Mouse (Mus musculus) liver, embryonic 16.5 days (tissue): Measurements from ENCODE around the gene Rgma. TPM values are rescaled to one million over a fixed set of nuclear protein-coding genes. Genes with fewer than 3 reads are reported as not detected.

Experiments
- ATAC-seq: fragments of 200-750 bp; cut with Nextera tagmentation; 2 replicates; pipeline ENCODE4 v1.8.0; 2017; ENCODE audit warnings: low read depth, mild to moderate bottlenecking, moderate number of reproducible peaks, moderate library complexity
- H3K27ac ChIP-seq: fragments of 300-500 bp; sonication (generic); 2 replicates; pipeline ENCODE4 v1.5.1; 2014; ENCODE audit warnings: mild to moderate bottlenecking, low read length
- H3K27me3 ChIP-seq: fragments of 300-500 bp; sonication (generic); 2 replicates; pipeline ENCODE4 v1.6.1; 2014; ENCODE audit warnings: low read depth, low read length, mixed read lengths; ENCODE audit not compliant: control insufficient read depth, insufficient read depth
- H3K36me3 ChIP-seq: fragments of 300-500 bp; sonication (generic); 2 replicates; pipeline ENCODE4 v1.6.1; 2014; ENCODE audit warnings: mild to moderate bottlenecking; ENCODE audit not compliant: control insufficient read depth, insufficient read depth
- H3K4me1 ChIP-seq: fragments of 300-500 bp; sonication (generic); 2 replicates; pipeline ENCODE4 v1.6.1; 2014; ENCODE audit warnings: low read depth, low read length, mixed read lengths; ENCODE audit not compliant: control insufficient read depth
- H3K4me2 ChIP-seq: fragments of 300-500 bp; sonication (generic); 2 replicates; pipeline ENCODE4 v1.6.1; 2014; ENCODE audit warnings: low read depth, low read length, mixed read lengths
- H3K4me3 ChIP-seq: fragments of 300-500 bp; sonication (generic); 2 replicates; pipeline ENCODE4 v1.5.1; 2014; ENCODE audit warnings: low read depth, mild to moderate bottlenecking, low read length
- H3K9ac ChIP-seq: fragments of 300-500 bp; sonication (generic); 2 replicates; pipeline ENCODE4 v1.6.1; 2014; ENCODE audit warnings: low read depth, low read length
- H3K9me3 ChIP-seq: fragments of 300-500 bp; sonication (generic); replicated peaks from 2 replicates; pipeline ENCODE4 v1.6.1; 2016; ENCODE audit warnings: low read length; ENCODE audit not compliant: control insufficient read depth
- WGBS: fragments of 180-500 bp; shearing (Covaris S2); extraction: QIAGEN DNeasy Blood & Tissue Kit; methylation state at CpG from one replicate; pipeline ENCODE4 v1.1.7; 2014; ENCODE audit not compliant: insufficient replicate concordance; 5-methylcytosine and 5-hydroxymethylcytosine counted together
- polyA plus RNA-seq: library from polyadenylated mRNA; unstranded; fragments of >200 nt; fragmentation: Nextera tagmentation; extraction: Ambion mirVana; gene quantifications from 2 replicates; pipeline ENCODE4 v1.2.1, GENCODE M21; 2015

Gene Rgma
- polyA plus RNA-seq, 1 experiment from 2014 or later, result 0.19 TPM

GRCm38 (mm10) chr7:73334883-73335282, 40.4 kb upstream of the Rgma start:
- H3K9me3 ChIP-seq, result no peaks in the 10 kb centered on the region
- no peak overlapping the region for H3K9ac ChIP-seq
- WGBS, result 63% methylated on average over 7 of the region's 7 CpGs
- H3K4me3 ChIP-seq, result no peak overlapping the region
- no peaks in the 10 kb centered on the region for H3K4me1 ChIP-seq
- no peaks in the 10 kb centered on the region for H3K27me3 ChIP-seq
- H3K36me3 ChIP-seq, result no peaks in the 10 kb centered on the region
- ATAC-seq, result no peak
- H3K4me2 ChIP-seq, result no peak overlapping the region
- no peak overlapping the region for H3K27ac ChIP-seq

GRCm38 (mm10) chr7:73336380-73336779, 38.9 kb upstream of the Rgma start:
- Histone ChIP-seq H3K9ac (no peak overlapping the region), H3K4me3 (no peak overlapping the region), H3K27ac (no peak overlapping the region), H3K27me3 (no peaks in the 10 kb centered on the region), H3K4me1 (no peaks in the 10 kb centered on the region), H3K36me3 (no peaks in the 10 kb centered on the region), H3K4me2 (no peak overlapping the region), H3K9me3 (no peaks in the 10 kb centered on the region)
- 32% methylated on average over 7 of the region's 7 CpGs for WGBS
- ATAC-seq, result no peak

GRCm38 (mm10) chr7:73338353-73338752, 37.0 kb upstream of the Rgma start:
- ATAC-seq, result no peak
- H3K4me1 ChIP-seq, result no peaks in the 10 kb centered on the region
- H3K9me3 ChIP-seq, result no peaks in the 10 kb centered on the region
- no peak overlapping the region for H3K27ac ChIP-seq
- 62% methylated on average over 5 of the region's 5 CpGs for WGBS
- no peaks in the 10 kb centered on the region for H3K27me3 ChIP-seq
- no peak overlapping the region for H3K9ac ChIP-seq
- no peak overlapping the region for H3K4me2 ChIP-seq
- H3K4me3 ChIP-seq, result no peak overlapping the region
- no peaks in the 10 kb centered on the region for H3K36me3 ChIP-seq

GRCm38 (mm10) chr7:73343852-73344251, 31.5 kb upstream of the Rgma start:
- H3K4me3 ChIP-seq, result no peak overlapping the region
- no peak overlapping the region for H3K27ac ChIP-seq
- no peak overlapping the region for H3K4me2 ChIP-seq
- WGBS, result 16% methylated on average over 3 of the region's 3 CpGs
- no peaks in the 10 kb centered on the region for H3K4me1 ChIP-seq
- H3K9ac ChIP-seq, result no peak overlapping the region
- ATAC-seq, result no peak
- H3K27me3 ChIP-seq, result no peaks in the 10 kb centered on the region
- no peaks in the 10 kb centered on the region for H3K9me3 ChIP-seq
- H3K36me3 ChIP-seq, result no peaks in the 10 kb centered on the region

- WGBS, result 23% methylated on average over 10 of the region's 10 CpGs
- H3K4me3 ChIP-seq, result no peak overlapping the region
- ATAC-seq, result no peak
These were observed 26.7 kb upstream of the Rgma start for GRCm38 (mm10) chr7:73348585-73349124.

GRCm38 (mm10) chr7:73349158-73349557, 26.2 kb upstream of the Rgma start:
- Histone ChIP-seq H3K36me3 (no peaks in the 10 kb centered on the region), H3K4me1 (no peaks in the 10 kb centered on the region), H3K27ac (no peak overlapping the region), H3K9me3 (no peaks in the 10 kb centered on the region), H3K4me2 (no peak overlapping the region), H3K27me3 (no peaks in the 10 kb centered on the region), H3K4me3 (no peak overlapping the region), H3K9ac (no peak overlapping the region)
- no peak for ATAC-seq
- WGBS, result 50% methylated on average over 8 of the region's 8 CpGs

More at GRCm38 (mm10) chr7:73348585-73349124, 26.7 kb upstream of the Rgma start:
- Histone ChIP-seq H3K36me3 (no peaks in the 10 kb centered on the region), H3K9me3 (no peaks in the 10 kb centered on the region), H3K27me3 (no peaks in the 10 kb centered on the region), H3K4me2 (no peak overlapping the region), H3K4me1 (no peaks in the 10 kb centered on the region), H3K9ac (no peak overlapping the region), H3K27ac (no peak overlapping the region)

- ATAC-seq, result no peak
- WGBS, result 49% methylated on average over 9 of the region's 9 CpGs
- no peak overlapping the region for H3K9ac ChIP-seq
- H3K9me3 ChIP-seq, result no peaks in the 10 kb centered on the region
- H3K4me3 ChIP-seq, result no peak overlapping the region
- no peaks in the 10 kb centered on the region for H3K4me1 ChIP-seq
- H3K27me3 ChIP-seq, result no peaks in the 10 kb centered on the region
- H3K36me3 ChIP-seq, result no peaks in the 10 kb centered on the region
- no peak overlapping the region for H3K4me2 ChIP-seq
- H3K27ac ChIP-seq, result no peak overlapping the region
These were observed 20.1 kb upstream of the Rgma start for GRCm38 (mm10) chr7:73355229-73355628.

GRCm38 (mm10) chr7:73356901-73357300, 18.4 kb upstream of the Rgma start:
- Histone ChIP-seq H3K36me3 (no peaks in the 10 kb centered on the region), H3K9ac (no peak overlapping the region), H3K9me3 (no peaks in the 10 kb centered on the region), H3K4me3 (no peak overlapping the region), H3K27ac (no peak overlapping the region), H3K4me2 (no peak overlapping the region), H3K4me1 (no peaks in the 10 kb centered on the region), H3K27me3 (no peaks in the 10 kb centered on the region)
- 56% methylated on average over 5 of the region's 5 CpGs for WGBS
- ATAC-seq, result no peak

GRCm38 (mm10) chr7:73357626-73358025, 17.7 kb upstream of the Rgma start:
- Histone ChIP-seq H3K4me1 (no peaks in the 10 kb centered on the region), H3K4me2 (no peak overlapping the region), H3K36me3 (no peaks in the 10 kb centered on the region), H3K9me3 (no peaks in the 10 kb centered on the region), H3K27ac (no peak overlapping the region), H3K27me3 (no peaks in the 10 kb centered on the region), H3K9ac (no peak overlapping the region), H3K4me3 (no peak overlapping the region)
- ATAC-seq, result no peak
- 67% methylated on average over 2 of the region's 2 CpGs for WGBS
